Mouse (Mus musculus) lung, postnatal 0 days (tissue): Measurements from ENCODE around the gene Uso1. TPM values are rescaled to one million over a fixed set of nuclear protein-coding genes. Genes with fewer than 3 reads are reported as not detected.

Source experiments
- ATAC-seq: fragments of 200-750 bp; cut with Nextera tagmentation; 2 replicates; pipeline ENCODE4 v1.8.0; 2017; ENCODE audit warnings: moderate library complexity
- DNase-seq: peaks from one replicate; pipeline ENCODE4 v3.0.0-alpha.2; 2016; ENCODE audit warnings: low spot score
- H3K27ac ChIP-seq: fragments of 300-500 bp; sonication (generic); 2 replicates; pipeline ENCODE4 v1.5.1; 2014; ENCODE audit warnings: antibody characterized with exemption, mild to moderate bottlenecking, low read length, mixed read lengths
- H3K27me3 ChIP-seq: fragments of 300-500 bp; sonication (generic); replicated peaks from 2 replicates; pipeline ENCODE4 v1.6.1; 2014; ENCODE audit warnings: low read length, mixed read lengths; ENCODE audit not compliant: insufficient read depth
- H3K36me3 ChIP-seq: fragments of 300-500 bp; sonication (generic); 2 replicates; pipeline ENCODE4 v1.6.1; 2014; ENCODE audit warnings: low read length, mixed read lengths; ENCODE audit not compliant: insufficient read depth
- H3K4me1 ChIP-seq: fragments of 300-500 bp; sonication (generic); 2 replicates; pipeline ENCODE4 v1.6.1; 2014; ENCODE audit warnings: antibody characterized with exemption, low read depth, low read length, mixed read lengths; ENCODE audit not compliant: insufficient read depth
- H3K4me2 ChIP-seq: fragments of 300-500 bp; sonication (generic); replicated peaks from 2 replicates; pipeline ENCODE4 v1.6.1; 2014; ENCODE audit warnings: low read depth, mild to moderate bottlenecking, low read length, moderate library complexity, mixed read lengths
- H3K4me3 ChIP-seq: fragments of 300-500 bp; sonication (generic); 2 replicates; pipeline ENCODE4 v1.5.1; 2014; ENCODE audit warnings: low read depth, low read length
- H3K9ac ChIP-seq: fragments of 300-500 bp; sonication (generic); replicated peaks from 2 replicates; pipeline ENCODE4 v1.6.1; 2014; ENCODE audit warnings: low read depth, mild to moderate bottlenecking
- H3K9me3 ChIP-seq: fragments of 300-500 bp; sonication (generic); 2 replicates; pipeline ENCODE4 v1.6.1; 2016; ENCODE audit warnings: low read length, mixed read lengths
- CTCF ChIP-seq: IDR thresholded peaks from 2 replicates; pipeline ENCODE4 v1.5.1; 2016; ENCODE audit warnings: antibody characterized with exemption, mild to moderate bottlenecking
- EP300 ChIP-seq: IDR thresholded peaks from 2 replicates; pipeline ENCODE4 v1.6.1; 2016; ENCODE audit warnings: antibody characterized with exemption, mild to moderate bottlenecking, control low read depth
- WGBS: fragments of 180-500 bp; shearing (Covaris S2); extraction: QIAGEN DNeasy Blood & Tissue Kit; methylation state at CpG from one replicate; pipeline ENCODE4 v1.1.7; 2014; 5-methylcytosine and 5-hydroxymethylcytosine counted together
- polyA plus RNA-seq: library from polyadenylated mRNA; unstranded; fragments of >200 nt; fragmentation: Nextera tagmentation; extraction: Ambion mirVana; gene quantifications from 2 replicates; pipeline ENCODE4 v1.2.1, GENCODE M21; 2015

Uso1 gene
- polyA plus RNA-seq, 1 experiment from 2014 or later: 28.8 TPM

- Histone ChIP-seq H3K4me3 (no peak overlapping the region), H3K27me3 (no peaks in the 10 kb centered on the region), H3K9me3 (no peaks in the 10 kb centered on the region), H3K9ac (no peak overlapping the region), H3K27ac (no peak overlapping the region), H3K36me3 (no peaks in the 10 kb centered on the region), H3K4me1 (no peaks in the 10 kb centered on the region), H3K4me2 (no peak overlapping the region)
- DNase-seq: no peak
- 31% methylated on average over 10 of the region's 10 CpGs for WGBS
- no peak for ATAC-seq
- TF ChIP-seq EP300 (no peak), CTCF (no peak)
These were observed 91.0 kb downstream of the Uso1 start for GRCm38 (mm10) chr5:92228776-92229175.

- no peak for DNase-seq
- Histone ChIP-seq H3K4me1 (no peaks in the 10 kb centered on the region), H3K4me3 (no peak overlapping the region), H3K27ac (no peak overlapping the region), H3K4me2 (no peak overlapping the region), H3K9me3 (no peaks in the 10 kb centered on the region), H3K36me3 (no peaks in the 10 kb centered on the region), H3K9ac (no peak overlapping the region), H3K27me3 (no peaks in the 10 kb centered on the region)
- WGBS: 79% methylated on average over 3 of the region's 3 CpGs
- no peak; the same call in 1 of the 2 replicates for ATAC-seq
- TF ChIP-seq CTCF (no peak), EP300 (no peak; the same call in 1 of the 2 replicates)
These were observed 91.8 kb downstream of the Uso1 start for GRCm38 (mm10) chr5:92229514-92229913.

GRCm38 (mm10) chr5:92230306-92230705, 92.6 kb downstream of the Uso1 start:
- Histone ChIP-seq H3K27me3 (no peaks in the 10 kb centered on the region), H3K4me2 (no peak overlapping the region), H3K9me3 (no peaks in the 10 kb centered on the region), H3K4me3 (no peak overlapping the region), H3K4me1 (no peaks in the 10 kb centered on the region), H3K9ac (no peak overlapping the region), H3K27ac (no peak overlapping the region), H3K36me3 (no peaks in the 10 kb centered on the region)
- 77% methylated on average over 11 of the region's 11 CpGs for WGBS
- DNase-seq (no peak), ATAC-seq (no peak)
- TF ChIP-seq CTCF (no peak), EP300 (no peak)

GRCm38 (mm10) chr5:92231836-92232235, 94.1 kb downstream of the Uso1 start:
- Histone ChIP-seq H3K27me3 (no peaks in the 10 kb centered on the region), H3K4me1 (no peaks in the 10 kb centered on the region), H3K36me3 (no peaks in the 10 kb centered on the region), H3K9ac (no peak overlapping the region), H3K9me3 (no peaks in the 10 kb centered on the region), H3K4me2 (no peak overlapping the region), H3K27ac (no peak overlapping the region), H3K4me3 (no peak overlapping the region)
- DNase-seq: no peak
- TF ChIP-seq EP300 (no peak), CTCF (no peak)
- WGBS: 69% methylated on average over 10 of the region's 10 CpGs
- ATAC-seq: no peak

GRCm38 (mm10) chr5:92233366-92233765, 95.6 kb downstream of the Uso1 start:
- ATAC-seq (no peak), DNase-seq (no peak)
- Histone ChIP-seq H3K9me3 (no peaks in the 10 kb centered on the region), H3K4me2 (no peak overlapping the region), H3K27me3 (no peaks in the 10 kb centered on the region), H3K4me1 (no peaks in the 10 kb centered on the region), H3K27ac (no peak overlapping the region), H3K9ac (no peak overlapping the region), H3K36me3 (no peaks in the 10 kb centered on the region), H3K4me3 (no peak overlapping the region)
- no peak for TF ChIP-seq CTCF
- TF ChIP-seq EP300: no peak
- 89% methylated on average over 4 of the region's 4 CpGs for WGBS

- H3K27me3 ChIP-seq: no peaks in the 10 kb centered on the region
- ATAC-seq: peak; percentile 89
- 0 out of 2 replicates have a peak, but pooled peaks have one; percentile 45 for TF ChIP-seq EP300
- TF ChIP-seq CTCF: no peak
- H3K4me3 ChIP-seq: no peak overlapping the region
- no peaks in the 10 kb centered on the region for H3K36me3 ChIP-seq
- H3K9ac ChIP-seq: no peak overlapping the region
- no peaks in the 10 kb centered on the region for H3K4me1 ChIP-seq
- H3K9me3 ChIP-seq: no peaks in the 10 kb centered on the region
- no peak overlapping the region for H3K4me2 ChIP-seq
- peak; percentile 62 for DNase-seq
- H3K27ac ChIP-seq: no peak overlapping the region
- 13% methylated on average over 5 of the region's 5 CpGs for WGBS
These were observed 97.3 kb downstream of the Uso1 start for GRCm38 (mm10) chr5:92234939-92235557.
